Mouse (Mus musculus): Measurements from ENCODE around the gene Olfr785. TPM values are rescaled to one million over a fixed set of nuclear protein-coding genes. Genes with fewer than 3 reads are reported as not detected.

Gene Olfr785
- not detected in 2 replicates for polyA plus RNA-seq (2012; rRNA removed; ENCODE audit: low replicate concordance)

GRCm38 (mm10) chr10:129405126-129405525 lies at the start of gene Olfr785:
Olfr785 (plus strand) TSS chr10:129405426.

GRCm38 (mm10) chr10:129383783-129384182 lies 21.4 kb upstream of the Olfr785 start, which contains the start of gene Olfr784:
Olfr784 (plus strand) TSS chr10:129384083.

GRCm38 (mm10) chr10:129427006-129427405 lies 21.8 kb downstream of the Olfr785 start, which contains the start of gene Olfr786:
Olfr786 (plus strand) TSS chr10:129427306.

Other genes starting within 250 kb of the Olfr785 start
- gene Olfr771, start 240.7 kb upstream of the Olfr785 start, polyA plus RNA-seq (2012; rRNA removed; ENCODE audit: low replicate concordance): not detected in 2 replicates
- not detected in 2 replicates for gene Olfr772, start 227.5 kb upstream of the Olfr785 start, polyA plus RNA-seq (2012; rRNA removed; ENCODE audit: low replicate concordance)
- not detected in 2 replicates for gene Olfr773, start 218.0 kb upstream of the Olfr785 start, polyA plus RNA-seq (2012; rRNA removed; ENCODE audit: low replicate concordance)
- not detected in 2 replicates for gene Olfr774, start 169.2 kb upstream of the Olfr785 start, polyA plus RNA-seq (2012; rRNA removed; ENCODE audit: low replicate concordance)
- gene Olfr775, start 157.0 kb upstream of the Olfr785 start, polyA plus RNA-seq (2012; rRNA removed; ENCODE audit: low replicate concordance): not detected in 2 replicates
- not detected in 2 replicates for gene Olfr776, start 146.3 kb upstream of the Olfr785 start, polyA plus RNA-seq (2012; rRNA removed; ENCODE audit: low replicate concordance)
- gene Olfr777, start 133.9 kb upstream of the Olfr785 start, polyA plus RNA-seq (2012; rRNA removed; ENCODE audit: low replicate concordance): not detected in 2 replicates
- gene Olfr780, start 87.3 kb upstream of the Olfr785 start, polyA plus RNA-seq (2012; rRNA removed; ENCODE audit: low replicate concordance): not detected in 2 replicates
- not detected in 2 replicates for gene Olfr781, start 76.6 kb upstream of the Olfr785 start, polyA plus RNA-seq (2012; rRNA removed; ENCODE audit: low replicate concordance)
- gene Olfr782, start 56.6 kb upstream of the Olfr785 start, polyA plus RNA-seq (2012; rRNA removed; ENCODE audit: low replicate concordance): not detected in 2 replicates
- gene Olfr784, start 21.3 kb upstream of the Olfr785 start, polyA plus RNA-seq (2012; rRNA removed; ENCODE audit: low replicate concordance): not detected in 2 replicates
- not detected in 2 replicates for gene Olfr786, start 21.9 kb downstream of the Olfr785 start, polyA plus RNA-seq (2012; rRNA removed; ENCODE audit: low replicate concordance)
- gene Olfr787, start 56.4 kb downstream of the Olfr785 start, polyA plus RNA-seq (2012; rRNA removed; ENCODE audit: low replicate concordance): not detected in 2 replicates
- gene Olfr788, start 65.6 kb downstream of the Olfr785 start, polyA plus RNA-seq (2012; rRNA removed; ENCODE audit: low replicate concordance): not detected in 2 replicates
- not detected in 2 replicates for gene Olfr789, start 79.3 kb downstream of the Olfr785 start, polyA plus RNA-seq (2012; rRNA removed; ENCODE audit: low replicate concordance)
- not detected in 2 replicates for gene Olfr790, start 93.1 kb downstream of the Olfr785 start, polyA plus RNA-seq (2012; rRNA removed; ENCODE audit: low replicate concordance)
- not detected in 2 replicates for gene Olfr791, start 116.4 kb downstream of the Olfr785 start, polyA plus RNA-seq (2012; rRNA removed; ENCODE audit: low replicate concordance)
- not detected in 2 replicates for gene Olfr792, start 133.7 kb downstream of the Olfr785 start, polyA plus RNA-seq (2012; rRNA removed; ENCODE audit: low replicate concordance)
- gene Olfr794, start 162.2 kb downstream of the Olfr785 start, polyA plus RNA-seq (2012; rRNA removed; ENCODE audit: low replicate concordance): not detected in 2 replicates
- not detected in 2 replicates for gene Olfr796, start 207.1 kb downstream of the Olfr785 start, polyA plus RNA-seq (2012; rRNA removed; ENCODE audit: low replicate concordance)
- gene Olfr798, start 222.5 kb downstream of the Olfr785 start, polyA plus RNA-seq (2012; rRNA removed; ENCODE audit: low replicate concordance): not detected in 2 replicates
- gene Olfr799, start 232.1 kb downstream of the Olfr785 start, polyA plus RNA-seq (2012; rRNA removed; ENCODE audit: low replicate concordance): not detected in 2 replicates